13 mouse cellular contexts compared by ENCODE assay signal in the genomic region with DNA sequence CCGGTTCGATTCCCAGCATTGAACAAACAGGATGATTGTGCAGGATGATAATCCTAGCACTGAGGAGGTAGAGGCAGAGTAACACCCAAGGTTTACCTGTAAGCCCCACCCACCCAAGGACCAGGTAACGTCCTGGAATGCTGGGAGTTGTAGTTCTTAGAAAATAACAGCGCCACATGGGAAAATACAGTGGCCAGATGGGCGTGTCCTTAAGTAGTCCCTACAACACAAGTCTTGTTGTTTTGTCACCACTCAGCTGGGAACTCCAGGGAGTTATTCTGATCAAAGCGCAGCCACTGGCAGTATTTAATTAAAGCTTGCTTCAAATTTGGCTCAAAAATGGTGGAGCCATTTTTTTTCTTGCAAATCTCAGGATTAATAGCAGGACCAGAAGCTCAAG. TPM values are rescaled to one million over a fixed set of nuclear protein-coding genes. Genes with fewer than 3 reads are reported as not detected.
DNase-seq lines count a peak whose midpoint lies in the region; ATAC-seq and TF ChIP-seq lines count a peak whose summit lies in the region.
"Had no signal": no experiment of that assay in that cellular context is flagged by ENCODE, and none has a peak within 500 bp of the region (broad histone marks: within the 10 kb centered on the region; RNA-seq: fewer than 3 reads in every experiment).

No protein-coding gene starts in this region.

- no peak overlapping the region for H3K4me3 ChIP-seq in lung, embryonic 14.5 days (ENCODE audit: low read depth, low read length)
- H3K4me3 ChIP-seq in ES-E14 (ENCODE audit: insufficient read depth in 1 of 2, low read depth in 1 of 2, low read length in 2 of 2, poor library complexity in 1 of 2, severe bottlenecking in 1 of 2) = no peak overlapping the region
- H3K4me3 ChIP-seq in limb, embryonic 13.5 days = no peak overlapping the region
- H3K4me3 ChIP-seq: midbrain, embryonic 12.5 days had no signal

- intact Hi-C loops in heart, postnatal 14 days (cut with DNase I) = no loop called here

- TF ChIP-seq CTCF in lung, embryonic 14.5 days (IDR thresholded peaks at IDR 0.05; ENCODE audit: low read depth) = no peak
- no peak for TF ChIP-seq CTCF in brain, embryonic 14.5 days (IDR thresholded peaks at IDR 0.05; ENCODE audit: borderline replicate concordance, extremely low read depth, insufficient read depth, insufficient read length)

- no peak overlapping the region for H3K27ac ChIP-seq in lung, embryonic 14.5 days (ENCODE audit: low read depth)
- peak overlapping the region; percentile 99; the same call in 1 of the 2 replicates for H3K27ac ChIP-seq in ES-E14 (ENCODE audit: insufficient read depth, low read depth, low read length, poor library complexity, severe bottlenecking)
- H3K27ac ChIP-seq in limb, embryonic 13.5 days = 0 out of 2 replicates have a peak overlapping the region, but pooled peaks have one; percentile 45
- H3K27ac ChIP-seq: midbrain, embryonic 12.5 days had no signal

- no peak overlapping the region for H3K4me2 ChIP-seq in lung, embryonic 14.5 days
- no peak overlapping the region for H3K4me2 ChIP-seq in limb, embryonic 13.5 days (replicated peaks)
- H3K4me2 ChIP-seq: midbrain, embryonic 12.5 days had no signal

- TF ChIP-seq POLR2A in brain, embryonic 14.5 days (IDR thresholded peaks at IDR 0.05; ENCODE audit: borderline replicate concordance, extremely low read depth, insufficient read depth, insufficient read length, poor library complexity, severe bottlenecking) = no peak

- H3K9me3 ChIP-seq in lung, embryonic 14.5 days (ENCODE audit: low read depth, low read length) = no peaks in the 10 kb centered on the region
- no peaks in the 10 kb centered on the region for H3K9me3 ChIP-seq in ES-E14 (ENCODE audit: control insufficient read depth, insufficient read depth, low read depth, low read length)
- H3K9me3 ChIP-seq in limb, embryonic 13.5 days = no peaks in the 10 kb centered on the region
- H3K9me3 ChIP-seq: midbrain, embryonic 12.5 days had no signal

- ATAC-seq in lung, embryonic 14.5 days (ENCODE audit: insufficient read depth) = peak; percentile 35; the same call in 1 of the 2 replicates
- no peak for ATAC-seq in limb, embryonic 13.5 days (ENCODE audit: low FRiP score, low read depth)
- ATAC-seq: inflammation-experienced regulatory T-cells, adult 6 months had no signal

- WGBS in lung, embryonic 14.5 days = 65% methylated on average over 6 of the region's 6 CpGs
- WGBS in limb, embryonic 13.5 days = 50% methylated on average over 6 of the region's 6 CpGs

- DNase-seq in lung, embryonic 14.5 days = peak; percentile 42
- no peak for DNase-seq in lung, postnatal 14 days
- DNase-seq in ES-E14 (ENCODE audit: low read depth, low spot score) = no peak
- peak; percentile 60 for DNase-seq in brain, embryonic 14.5 days (ENCODE audit: low read depth)
- DNase-seq in spleen, postnatal 10 days (ENCODE audit: low spot score in 2 of 2) = no peak
- DNase-seq in heart, postnatal 14 days = no peak
- DNase-seq: cerebellum, adult 11-12 months; right cerebral cortex, postnatal 25 days had no signal

- no peaks in the 10 kb centered on the region for H3K27me3 ChIP-seq in lung, embryonic 14.5 days (ENCODE audit: insufficient read depth, low read length)
- H3K27me3 ChIP-seq in limb, embryonic 13.5 days = no peaks in the 10 kb centered on the region
- H3K27me3 ChIP-seq: midbrain, embryonic 12.5 days had no signal

- peaks cover 9% of the 10 kb centered on the region for H3K4me1 ChIP-seq in lung, embryonic 14.5 days (ENCODE audit: insufficient read depth)
- H3K4me1 ChIP-seq in ES-E14 (ENCODE audit: control insufficient read depth in 2 of 2, insufficient read depth in 2 of 2, low read length in 2 of 2, poor library complexity in 1 of 2) = peaks cover 12 to 22% of the 10 kb centered on the region in 2 experiments; a peak in 3 of 4 replicates
- peaks cover 36% of the 10 kb centered on the region for H3K4me1 ChIP-seq in limb, embryonic 13.5 days
- H3K4me1 ChIP-seq: midbrain, embryonic 12.5 days had no signal

- no peak overlapping the region for H3K9ac ChIP-seq in lung, embryonic 14.5 days
- no peak overlapping the region for H3K9ac ChIP-seq in ES-E14 (ENCODE audit: insufficient read depth, low read depth, low read length, poor library complexity, severe bottlenecking)
- H3K9ac ChIP-seq in limb, embryonic 13.5 days = no peak overlapping the region
- H3K9ac ChIP-seq: midbrain, embryonic 12.5 days had no signal

- H3K36me3 ChIP-seq in lung, embryonic 14.5 days (ENCODE audit: insufficient read depth) = no peaks in the 10 kb centered on the region
- H3K36me3 ChIP-seq in ES-E14 (ENCODE audit: control insufficient read depth, insufficient read depth, low read length, poor library complexity, severe bottlenecking) = no peaks in the 10 kb centered on the region
- no peaks in the 10 kb centered on the region for H3K36me3 ChIP-seq in limb, embryonic 13.5 days
- H3K36me3 ChIP-seq: midbrain, embryonic 12.5 days had no signal

- in situ Hi-C loops in ES-E14 (cut with MboI; ENCODE audit: low sequenced_read_pairs in 2 of 2, unreplicated experiment in 2 of 2) = no loop called here

TF ChIP-seq in ES-E14, 5 proteins besides CTCF, POLR2A, EP300 and RAD21:
- TF ChIP-seq HCFC1 (IDR thresholded peaks at IDR 0.05; ENCODE audit: borderline replicate concordance, insufficient read depth, low read length) = peak; percentile 89
- no peak for TF ChIP-seq ZNF384 (IDR thresholded peaks at IDR 0.05; ENCODE audit: low read depth, low read length)
- TF ChIP-seq MAFK (IDR thresholded peaks at IDR 0.05; ENCODE audit: insufficient read depth, low read depth, low read length) = no peak
- peak; percentile 49; the same call in 1 of the 2 replicates for TF ChIP-seq CHD2 (IDR thresholded peaks at IDR 0.05; ENCODE audit: low read depth, low read length)

RNA-seq across cellular contexts. Expression of a gene that starts 44.2 kb away (rescaled TPM):
- polyA plus RNA-seq in lung, embryonic 14.5 days (2014; fragmentation: Nextera tagmentation; extraction: Ambion mirVana) = 12.0 and 12.2 TPM in 2 replicates
- total RNA-seq in ES-E14 (2012; rRNA removed) = 1.5 and 2.3 TPM in 2 replicates
- polyA plus RNA-seq in brain, embryonic 14.5 days (2012; rRNA removed) = 0.19 and 0.29 TPM in 2 replicates
- polyA plus RNA-seq in limb, embryonic 13.5 days (2015; fragmentation: Nextera tagmentation; extraction: Ambion mirVana) = 0.92 and 2.0 TPM in 2 replicates
- total RNA-seq in heart, postnatal 14 days (2021) = under 1 TPM; 0.10 to 0.24 TPM
- total RNA-seq: layer of hippocampus, postnatal 25 days; left cerebral cortex, postnatal 36 days had no signal
- polyA plus RNA-seq: inflammation-experienced regulatory T-cells, adult 6 months had no signal

Comparison
In these comparisons a context has a peak if more than half of its experiments do, and no peak if none do; other contexts are left out.
1. DNase-seq: peak in lung, embryonic 14.5 days (single experiment) and brain, embryonic 14.5 days (single experiment); none in lung, postnatal 14 days (single experiment), ES-E14 (single experiment), spleen, postnatal 10 days (0 of 2) and heart, postnatal 14 days (0 of 2).